Mouse (Mus musculus): ENCODE measurements at regions not wholly inside any gene's neighbourhood (a gene's known extent, or its start where the extent isn't known, plus 50 kb on each side); places are given as distances from the start of the nearest gene placed in this dataset.

- Histone ChIP-seq H3K4me1 (ENCODE audit: insufficient read depth, low read depth, low read length) (peaks cover 31% of the 10 kb centered on the region), H3K4me3 (ENCODE audit: low read depth, low read length) (no peak overlapping the region), H3K27me3 (ENCODE audit: insufficient read depth, low read length) (no peaks in the 10 kb centered on the region), H3K36me3 (replicated peaks) (no peaks in the 10 kb centered on the region), H3K9me3 (replicated peaks) (0 out of 2 replicates have a peak, but pooled peaks cover 2% of the 10 kb centered on the region)
- TF ChIP-seq POLR2AphosphoS5 (IDR thresholded peaks at IDR 0.05; ENCODE audit: insufficient replicate concordance, low read depth, low read length) = no peak
- no peak for TF ChIP-seq CTCF (IDR thresholded peaks at IDR 0.05; ENCODE audit: low read depth, low read length)
- TF ChIP-seq GATA2 (IDR thresholded peaks at IDR 0.05; ENCODE audit: borderline replicate concordance, low read depth, low read length) = no peak
- no peak for TF ChIP-seq TAL1 (conservative IDR thresholded peaks at IDR 0.05; ENCODE audit: low read depth, low read length)
- TF ChIP-seq GATA1 (IDR thresholded peaks at IDR 0.05; ENCODE audit: borderline replicate concordance, low read length) = no peak
- DNase-seq (ENCODE audit: low spot score) (no peak), ATAC-seq (ENCODE audit: extremely low read depth, insufficient number of reproducible peaks, low FRiP score, poor library complexity, severe bottlenecking) (no peak)
These were observed 56.4 kb downstream of the Cd24a start for GRCm38 (mm10) chr10:43634371-43635080.

GRCm38 (mm10) chr10:43641169-43641945, 63.3 kb downstream of the Cd24a start:
- H3K4me1 ChIP-seq (ENCODE audit: insufficient read depth, low read depth, low read length) = peaks cover 63% of the 10 kb centered on the region
- TF ChIP-seq GATA2 (IDR thresholded peaks at IDR 0.05; ENCODE audit: borderline replicate concordance, low read depth, low read length) (no peak), GATA1 (IDR thresholded peaks at IDR 0.05; ENCODE audit: borderline replicate concordance, low read length) (no peak), TAL1 (conservative IDR thresholded peaks at IDR 0.05; ENCODE audit: low read depth, low read length) (no peak), POLR2AphosphoS5 (IDR thresholded peaks at IDR 0.05; ENCODE audit: insufficient replicate concordance, low read depth, low read length) (no peak), CTCF (IDR thresholded peaks at IDR 0.05; ENCODE audit: low read depth, low read length) (no peak)
- peak; percentile 63 for ATAC-seq (ENCODE audit: extremely low read depth, insufficient number of reproducible peaks, low FRiP score, poor library complexity, severe bottlenecking)
- 0 out of 2 replicates have a peak, but pooled peaks cover 2% of the 10 kb centered on the region for H3K9me3 ChIP-seq (replicated peaks)
- H3K4me3 ChIP-seq (ENCODE audit: low read depth, low read length) = no peak overlapping the region; the same call in 1 of the 2 replicates
- no peaks in the 10 kb centered on the region for H3K36me3 ChIP-seq (replicated peaks)
- no peaks in the 10 kb centered on the region for H3K27me3 ChIP-seq (ENCODE audit: insufficient read depth, low read length)
- peak; percentile 22 for DNase-seq (ENCODE audit: low spot score)

- H3K9me3 ChIP-seq (replicated peaks) = no peaks in the 10 kb centered on the region
- DNase-seq (ENCODE audit: low spot score) (no peak), ATAC-seq (ENCODE audit: extremely low read depth, insufficient number of reproducible peaks, low FRiP score, poor library complexity, severe bottlenecking) (peak; percentile 74)
- H3K4me3 ChIP-seq (ENCODE audit: low read depth, low read length) = no peak overlapping the region; the same call in 1 of the 2 replicates
- H3K36me3 ChIP-seq (replicated peaks) = no peaks in the 10 kb centered on the region
- H3K4me1 ChIP-seq (ENCODE audit: insufficient read depth, low read depth, low read length) = peaks cover 72% of the 10 kb centered on the region
- TF ChIP-seq TAL1 (conservative IDR thresholded peaks at IDR 0.05; ENCODE audit: low read depth, low read length) = peak; percentile 50
- no peak for TF ChIP-seq GATA2 (IDR thresholded peaks at IDR 0.05; ENCODE audit: borderline replicate concordance, low read depth, low read length)
- H3K27me3 ChIP-seq (ENCODE audit: insufficient read depth, low read length) = no peaks in the 10 kb centered on the region
These were observed 68.2 kb downstream of the Cd24a start for GRCm38 (mm10) chr10:43646326-43646725.

- H3K36me3 ChIP-seq (replicated peaks) = no peaks in the 10 kb centered on the region
- H3K4me1 ChIP-seq (ENCODE audit: insufficient read depth, low read depth, low read length) = peaks cover 65% of the 10 kb centered on the region
- no peak overlapping the region for H3K4me3 ChIP-seq (ENCODE audit: low read depth, low read length)
- no peaks in the 10 kb centered on the region for H3K9me3 ChIP-seq (replicated peaks)
- peak; percentile 48; the same call in 1 of the 2 replicates for TF ChIP-seq TAL1 (conservative IDR thresholded peaks at IDR 0.05; ENCODE audit: low read depth, low read length)
- TF ChIP-seq POLR2AphosphoS5 (IDR thresholded peaks at IDR 0.05; ENCODE audit: insufficient replicate concordance, low read depth, low read length) = no peak
- no peak for TF ChIP-seq GATA2 (IDR thresholded peaks at IDR 0.05; ENCODE audit: borderline replicate concordance, low read depth, low read length)
- no peak for DNase-seq (ENCODE audit: low spot score)
- ATAC-seq (ENCODE audit: extremely low read depth, insufficient number of reproducible peaks, low FRiP score, poor library complexity, severe bottlenecking) = 0 out of 2 replicates have a peak, but pooled peaks have one; percentile 6
- no peaks in the 10 kb centered on the region for H3K27me3 ChIP-seq (ENCODE audit: insufficient read depth, low read length)
These were observed 68.9 kb downstream of the Cd24a start for GRCm38 (mm10) chr10:43646965-43647364.

GRCm38 (mm10) chr10:43648186-43648585, 70.1 kb downstream of the Cd24a start:
- DNase-seq (ENCODE audit: low spot score) (no peak), ATAC-seq (ENCODE audit: extremely low read depth, insufficient number of reproducible peaks, low FRiP score, poor library complexity, severe bottlenecking) (no peak)
- Histone ChIP-seq H3K27me3 (ENCODE audit: insufficient read depth, low read length) (no peaks in the 10 kb centered on the region), H3K9me3 (replicated peaks) (no peaks in the 10 kb centered on the region), H3K4me1 (ENCODE audit: insufficient read depth, low read depth, low read length) (peaks cover 55% of the 10 kb centered on the region), H3K36me3 (replicated peaks) (no peaks in the 10 kb centered on the region), H3K4me3 (ENCODE audit: low read depth, low read length) (no peak overlapping the region; the same call in 1 of the 2 replicates)
- no peak for TF ChIP-seq TAL1 (conservative IDR thresholded peaks at IDR 0.05; ENCODE audit: low read depth, low read length)
- no peak for TF ChIP-seq GATA1 (IDR thresholded peaks at IDR 0.05; ENCODE audit: borderline replicate concordance, low read length)
- TF ChIP-seq GATA2 (IDR thresholded peaks at IDR 0.05; ENCODE audit: borderline replicate concordance, low read depth, low read length) = no peak
- no peak for TF ChIP-seq POLR2AphosphoS5 (IDR thresholded peaks at IDR 0.05; ENCODE audit: insufficient replicate concordance, low read depth, low read length)
- no peak for TF ChIP-seq CTCF (IDR thresholded peaks at IDR 0.05; ENCODE audit: low read depth, low read length)

- peaks cover 49% of the 10 kb centered on the region for H3K4me1 ChIP-seq (ENCODE audit: insufficient read depth, low read depth, low read length)
- DNase-seq (ENCODE audit: low spot score) (no peak), ATAC-seq (ENCODE audit: extremely low read depth, insufficient number of reproducible peaks, low FRiP score, poor library complexity, severe bottlenecking) (peak; percentile 43)
- H3K36me3 ChIP-seq (replicated peaks) = no peaks in the 10 kb centered on the region
- H3K9me3 ChIP-seq (replicated peaks) = no peaks in the 10 kb centered on the region
- H3K4me3 ChIP-seq (ENCODE audit: low read depth, low read length) = no peak overlapping the region
- H3K27me3 ChIP-seq (ENCODE audit: insufficient read depth, low read length) = no peaks in the 10 kb centered on the region
- TF ChIP-seq TAL1 (conservative IDR thresholded peaks at IDR 0.05; ENCODE audit: low read depth, low read length) (no peak), GATA2 (IDR thresholded peaks at IDR 0.05; ENCODE audit: borderline replicate concordance, low read depth, low read length) (no peak), CTCF (IDR thresholded peaks at IDR 0.05; ENCODE audit: low read depth, low read length) (no peak), POLR2AphosphoS5 (IDR thresholded peaks at IDR 0.05; ENCODE audit: insufficient replicate concordance, low read depth, low read length) (no peak), GATA1 (IDR thresholded peaks at IDR 0.05; ENCODE audit: borderline replicate concordance, low read length) (no peak)
These were observed 70.8 kb downstream of the Cd24a start for GRCm38 (mm10) chr10:43648815-43649447.
